Mouse (Mus musculus): ENCODE measurements around the gene Gm45337. TPM values are rescaled to one million over a fixed set of nuclear protein-coding genes. Genes with fewer than 3 reads are reported as not detected.
"Not testable (repeated sequence)": the region's sequence is repeated elsewhere in the genome, so short reads cannot be mapped to it uniquely, and the experiment has no call there.

Gm45337 gene
- not detected in 2 replicates for polyA plus RNA-seq (2012; rRNA removed)

DNA sequence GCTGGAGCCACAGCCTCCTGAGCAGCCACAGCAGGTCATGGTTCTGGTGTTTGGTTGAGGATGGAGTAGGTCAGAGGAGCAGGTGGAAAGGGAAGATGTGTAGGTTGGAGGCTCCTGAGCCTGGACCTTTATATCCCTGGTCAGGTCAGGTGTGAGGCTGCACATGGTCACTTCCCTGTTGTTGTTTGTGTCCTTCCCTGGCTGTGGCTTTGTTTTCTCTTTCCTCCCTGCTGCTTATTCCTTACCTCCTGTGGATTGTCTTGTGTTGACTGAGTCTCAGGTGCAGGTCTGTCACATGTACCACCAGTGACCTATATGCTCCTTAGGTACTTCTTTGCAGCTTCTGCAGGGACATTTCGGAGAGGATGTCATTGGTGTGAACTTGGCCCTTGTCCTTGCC lies at the start of gene Gm45337:
TSS of gene Gm45337 (minus strand) at position 101 of the 400 bp plus-strand sequence.
- DNase-seq (ENCODE audit: low spot score): no peak

DNA sequence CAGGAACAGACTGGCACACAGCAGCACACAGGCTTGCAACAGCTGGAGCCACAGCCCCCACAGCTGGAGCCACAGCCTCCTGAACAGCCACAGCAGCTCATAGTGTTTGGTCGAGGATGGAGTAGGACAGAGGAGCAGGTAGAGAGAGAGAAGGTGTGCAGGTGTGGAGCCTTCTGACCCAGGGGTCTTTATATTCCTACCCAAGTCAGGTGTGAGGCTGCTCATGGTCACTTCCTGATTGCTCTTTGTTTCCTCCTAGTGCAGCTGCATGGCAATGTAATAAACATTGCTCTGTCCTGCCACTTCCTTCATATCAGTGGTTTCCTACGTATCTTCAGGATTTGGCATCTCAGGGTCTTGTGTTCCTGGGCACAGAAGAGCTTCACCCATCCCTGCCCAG lies 45.9 kb upstream of the Gm45337 start, which contains the start of gene Gm10153:
TSS of gene Gm10153 (minus strand) at position 101 of the 400 bp plus-strand sequence.
- no peak for DNase-seq (ENCODE audit: low spot score)

DNA sequence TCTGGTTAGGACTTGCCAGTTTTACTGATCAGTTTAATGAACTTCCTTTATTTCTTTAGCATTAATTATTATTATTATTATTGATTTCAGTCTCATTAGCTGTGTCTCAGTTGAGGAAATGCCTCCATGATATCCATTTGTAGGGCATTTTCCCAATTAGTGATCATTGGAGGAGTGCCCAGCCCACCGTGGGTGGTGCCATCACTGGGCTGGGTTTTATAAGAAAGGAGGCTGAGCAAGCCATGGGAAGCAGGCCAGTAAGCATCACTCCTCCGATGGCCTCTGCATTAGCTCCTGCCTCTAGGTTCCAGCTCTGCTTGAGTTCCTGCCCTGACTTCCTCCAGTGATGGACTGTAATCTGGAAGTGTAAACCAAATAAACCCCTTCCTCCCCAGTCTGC lies 43.7 kb upstream of the Gm45337 start:
- DNase-seq (ENCODE audit: low spot score): no peak

DNA sequence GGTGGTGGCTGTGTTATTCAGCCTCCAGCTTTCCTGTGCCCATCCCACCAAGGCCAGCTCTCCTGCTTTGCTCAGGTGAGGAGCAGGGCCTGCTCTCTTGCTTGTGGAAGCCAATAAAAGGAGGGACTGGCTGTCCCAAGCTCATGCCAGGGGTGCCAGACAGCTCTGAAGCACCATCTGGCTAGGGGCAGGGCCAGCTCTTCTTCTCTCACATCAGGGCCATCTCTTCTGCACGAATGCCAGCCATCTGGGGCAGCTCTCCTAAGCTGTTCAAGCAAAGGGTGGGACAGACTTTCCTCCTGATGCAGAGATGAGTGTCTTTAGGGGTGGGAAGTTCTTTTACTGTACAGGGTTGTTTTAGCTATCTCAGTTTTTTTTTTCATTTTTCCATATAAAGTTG lies 36.6 kb upstream of the Gm45337 start:
- DNase-seq (ENCODE audit: low spot score): no peak

DNA sequence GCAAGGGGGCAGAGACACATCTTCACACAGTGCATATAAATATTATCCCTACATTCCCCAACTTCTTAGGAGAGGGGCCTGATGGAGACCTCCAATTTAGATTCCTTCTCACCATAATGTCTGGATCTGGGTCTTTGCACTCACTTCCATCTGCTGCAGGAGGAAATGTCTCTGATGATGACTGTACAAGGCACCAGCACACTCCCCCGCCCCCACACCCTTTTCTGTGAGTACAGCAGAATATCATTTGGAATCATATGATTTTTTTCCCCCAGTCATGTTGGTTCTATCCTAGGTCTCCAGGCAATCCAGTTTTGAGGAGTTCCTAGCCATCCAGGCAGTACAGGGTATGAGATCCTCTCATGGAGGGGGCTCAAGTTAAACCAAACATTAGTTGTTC lies 34.3 kb upstream of the Gm45337 start:
- no peak for DNase-seq (ENCODE audit: low spot score)

DNA sequence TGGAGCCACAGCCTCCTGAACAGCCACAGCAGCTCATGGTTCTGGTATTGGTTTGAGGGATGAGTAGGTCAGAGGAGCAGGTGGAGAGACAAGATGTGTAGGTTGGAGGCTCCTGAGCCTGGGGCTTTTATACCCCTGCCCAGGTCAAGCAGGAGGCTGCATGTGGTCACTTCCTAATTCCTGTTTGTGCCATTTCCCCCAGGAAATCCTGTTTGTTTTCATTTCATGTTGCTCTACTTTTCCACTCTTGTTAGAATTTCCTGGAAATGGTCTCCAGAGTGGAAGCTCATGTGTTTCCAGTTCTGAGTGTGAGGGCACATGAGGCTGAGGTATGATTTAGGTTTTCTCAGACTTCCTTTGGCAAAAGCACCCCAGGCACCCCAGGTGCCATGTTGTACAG lies 31.5 kb upstream of the Gm45337 start, which contains the start of gene Krtap5-2:
TSS of gene Krtap5-2 (minus strand) at position 101 of the 400 bp plus-strand sequence.
- not testable (repeated sequence) for DNase-seq (ENCODE audit: low spot score)

DNA sequence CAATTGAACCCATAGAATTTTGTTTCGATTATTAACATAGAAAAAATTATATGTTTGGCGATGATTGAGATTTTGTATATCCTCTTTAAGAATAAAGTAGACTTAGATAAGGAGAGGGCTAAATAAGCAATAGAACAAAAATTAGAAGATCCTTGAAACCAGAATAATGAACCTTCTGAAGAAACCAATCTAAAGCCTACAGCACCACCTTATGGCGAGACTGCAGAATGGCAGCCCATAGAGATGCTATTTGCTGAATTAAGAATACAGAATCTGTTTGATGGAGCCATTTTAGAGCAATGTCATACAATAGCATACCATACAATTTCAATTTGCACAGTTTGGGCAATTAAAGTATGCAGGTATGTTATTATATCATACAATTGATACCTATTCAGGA lies 25.4 kb upstream of the Gm45337 start:
- DNase-seq (ENCODE audit: low spot score): no peak

DNA sequence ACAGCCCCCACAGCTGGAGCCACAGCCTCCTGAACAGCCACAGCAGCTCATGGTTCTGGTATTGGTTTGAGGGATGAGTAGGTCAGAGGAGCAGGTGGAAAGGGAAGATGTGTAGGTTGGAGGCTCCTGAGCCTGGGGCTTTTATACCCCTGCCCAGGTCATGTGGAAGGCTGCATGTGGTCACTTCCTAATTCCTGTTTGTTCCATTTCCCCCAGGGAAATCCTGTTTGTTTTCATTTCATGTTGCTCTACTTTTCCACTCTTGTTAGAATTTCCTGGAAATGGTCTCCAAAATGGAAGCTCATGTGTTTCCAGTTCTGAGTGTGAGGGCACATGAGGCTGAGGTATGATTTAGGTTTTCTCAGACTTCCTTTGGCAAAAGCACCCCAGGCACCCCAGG lies 21.2 kb upstream of the Gm45337 start, which contains the start of gene Gm4553:
TSS of gene Gm4553 (minus strand) at position 101 of the 400 bp plus-strand sequence.
- not testable (repeated sequence) for DNase-seq (ENCODE audit: low spot score)

DNA sequence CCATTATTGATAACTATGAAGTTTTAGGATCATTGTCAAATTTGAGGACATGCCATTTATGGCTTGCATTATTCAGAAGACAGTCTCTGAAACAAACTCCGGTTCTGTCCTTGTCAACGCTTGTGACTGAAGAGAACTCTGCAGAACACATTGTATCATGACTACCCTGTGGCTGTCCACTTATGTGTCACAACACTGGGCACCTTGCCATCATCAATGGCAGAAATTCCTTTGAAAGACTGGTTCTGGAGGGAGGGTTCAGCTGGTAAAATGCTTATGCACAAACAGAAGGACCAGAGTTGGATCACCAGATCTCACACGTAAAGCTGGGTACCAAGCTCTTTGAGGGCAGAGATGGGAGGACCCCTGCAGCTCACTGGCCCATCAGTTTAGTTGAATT lies 15.0 kb upstream of the Gm45337 start:
- no peak for DNase-seq (ENCODE audit: low spot score)

DNA sequence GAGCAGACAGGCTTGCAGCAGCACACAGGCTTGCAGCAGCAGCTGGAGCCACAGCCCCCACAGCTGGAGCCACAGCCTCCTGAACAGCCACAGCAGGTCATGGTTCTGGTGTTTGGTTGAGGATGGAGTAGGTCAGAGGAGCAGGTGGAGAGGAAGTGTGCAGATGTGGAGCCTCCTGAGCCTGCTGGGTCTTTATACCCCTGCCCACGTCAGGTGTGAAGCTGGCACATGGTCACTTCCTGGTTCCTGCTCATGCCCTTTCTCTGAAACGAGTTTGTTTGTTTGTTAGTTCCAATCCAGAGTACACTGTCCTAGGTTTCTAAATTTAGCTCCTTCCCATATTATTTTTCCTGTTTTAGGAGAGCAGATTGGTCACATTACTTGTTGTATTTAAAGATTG lies 12.6 kb upstream of the Gm45337 start, which contains the start of gene Gm29735:
TSS of gene Gm29735 (minus strand) at position 101 of the 400 bp plus-strand sequence.
- not testable (repeated sequence) for DNase-seq (ENCODE audit: low spot score)

DNA sequence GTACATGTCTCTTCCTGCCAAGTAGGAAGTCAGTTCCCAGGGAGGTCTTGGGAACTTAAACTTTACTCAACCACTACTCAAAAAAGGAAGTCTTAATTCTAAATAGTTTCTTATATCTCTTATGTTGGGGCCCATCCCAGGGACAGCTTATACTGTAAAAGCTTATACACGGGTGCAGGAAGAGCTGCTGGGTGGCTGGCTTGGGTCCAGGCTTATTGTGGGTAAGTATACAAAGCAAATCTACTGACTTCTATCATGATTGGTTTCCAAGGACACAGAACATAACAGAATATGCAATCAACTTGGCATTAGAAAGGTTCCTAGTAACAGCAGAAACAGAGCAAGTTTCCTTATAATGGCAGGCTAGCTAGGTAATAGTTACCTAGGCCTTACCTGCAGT lies 10.9 kb upstream of the Gm45337 start:
- DNase-seq (ENCODE audit: low spot score): no peak

DNA sequence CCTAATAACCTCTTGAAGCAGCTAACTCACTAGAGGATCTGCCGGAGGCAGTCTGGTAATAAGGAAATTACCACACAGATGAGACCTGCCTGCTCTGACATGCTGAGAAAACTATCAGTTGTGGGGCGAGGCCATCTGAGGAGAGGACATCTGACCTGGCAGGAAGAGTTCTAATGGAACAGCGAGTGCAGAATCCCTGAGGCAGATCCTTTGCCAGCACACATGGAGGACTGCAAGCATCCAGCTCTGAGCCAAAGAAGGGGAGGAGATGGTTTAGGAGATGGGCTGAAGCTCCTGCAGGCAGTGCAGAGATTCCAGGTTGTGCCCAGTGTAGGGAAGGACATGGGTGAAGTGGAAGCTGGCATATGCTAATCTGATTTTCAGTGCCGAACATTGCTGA lies 7.8 kb upstream of the Gm45337 start:
- no peak for DNase-seq (ENCODE audit: low spot score)

DNA sequence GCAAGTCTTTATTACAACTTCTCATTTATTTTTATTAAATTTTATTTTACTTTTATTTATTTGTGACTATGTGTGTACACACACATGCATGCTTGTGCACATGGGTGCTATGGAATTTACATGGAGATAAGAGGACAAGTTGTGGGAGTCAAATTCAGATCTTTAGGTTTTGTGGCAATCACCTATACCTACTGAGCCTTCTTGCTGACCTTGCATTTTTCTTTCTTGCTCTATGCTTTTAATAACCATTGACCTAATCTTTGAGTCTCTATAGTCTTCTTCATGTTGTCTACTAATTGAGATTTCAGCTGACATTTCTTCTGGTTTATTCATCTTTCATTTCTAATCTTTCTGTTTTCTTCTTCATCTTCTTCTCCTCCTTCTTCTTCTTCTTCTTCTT lies 4.2 kb upstream of the Gm45337 start:
- no peak for DNase-seq (ENCODE audit: low spot score)

DNA sequence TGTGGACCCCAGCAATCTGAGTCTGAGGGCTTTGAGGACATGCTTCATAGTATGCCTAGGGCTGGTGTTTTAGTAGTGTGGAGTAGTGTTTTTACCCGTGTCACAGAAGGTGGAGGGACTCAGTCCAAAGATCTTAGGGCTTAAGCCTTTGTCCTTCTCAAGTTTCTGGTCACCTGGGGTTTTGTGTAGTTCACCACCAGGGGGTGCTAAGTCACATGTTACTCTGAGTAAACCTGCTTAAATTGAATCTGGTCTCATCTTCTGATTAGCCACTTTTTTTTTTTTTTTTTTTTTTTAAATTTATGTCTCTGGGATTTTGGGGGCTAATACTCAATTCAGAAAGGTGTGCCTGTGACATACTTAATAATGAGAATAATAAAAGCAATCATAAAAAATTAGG lies 1.6 kb upstream of the Gm45337 start:
- DNase-seq (ENCODE audit: low spot score): no peak

DNA sequence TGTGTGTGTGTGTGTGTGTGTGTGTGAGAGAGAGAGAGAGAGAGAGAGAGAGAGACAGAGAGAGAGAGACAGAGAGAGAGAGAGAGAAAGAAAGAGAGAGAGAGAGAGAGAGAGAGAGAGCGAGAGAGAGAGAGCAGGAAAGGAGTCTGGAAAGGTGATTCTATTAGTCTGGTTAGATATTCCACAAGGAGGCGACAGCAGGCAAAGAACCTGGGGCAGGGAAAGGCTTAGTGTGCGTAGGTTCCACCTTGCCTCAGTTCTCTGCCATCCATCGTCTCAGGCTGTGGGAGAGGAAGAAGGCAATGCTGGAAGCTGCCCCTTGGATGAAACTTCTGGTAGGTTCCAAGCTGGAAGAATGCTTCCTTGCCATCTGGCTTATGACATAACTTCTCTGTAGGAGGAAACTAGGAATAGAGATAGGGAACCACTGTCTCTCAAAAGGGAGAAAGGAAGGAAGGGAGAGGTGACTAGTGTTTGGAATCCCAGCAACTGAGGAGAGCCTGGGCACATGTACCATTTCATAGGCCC lies 1.1 kb upstream of the Gm45337 start:
- no peak for DNase-seq (ENCODE audit: low spot score)

DNA sequence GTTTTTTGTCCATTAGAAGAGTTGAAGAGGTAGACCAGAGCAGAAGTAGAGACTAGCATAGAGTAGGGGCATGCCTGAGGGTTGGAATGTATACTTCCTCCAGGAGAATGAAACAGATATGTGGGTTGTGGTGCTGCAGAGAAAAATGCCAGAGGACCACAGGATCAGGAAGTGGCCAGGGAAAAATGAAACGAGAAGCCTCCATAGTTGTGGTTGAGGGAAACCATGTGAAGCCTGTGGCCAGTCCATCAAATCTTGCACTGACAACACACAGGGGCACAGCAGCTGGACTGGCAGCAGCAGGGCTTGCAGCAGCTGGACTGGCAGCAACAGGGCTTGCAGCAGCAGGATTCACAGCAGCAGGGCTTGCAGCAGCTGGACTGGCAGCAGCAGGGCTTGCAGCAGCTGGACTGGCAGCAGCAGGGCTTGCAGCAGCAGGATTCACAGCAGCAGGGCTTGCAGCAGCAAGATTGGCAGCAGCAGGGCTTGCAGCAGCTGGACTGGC lies 849 bp downstream of the Gm45337 start:
- not testable (repeated sequence) for DNase-seq (ENCODE audit: low spot score)

DNA sequence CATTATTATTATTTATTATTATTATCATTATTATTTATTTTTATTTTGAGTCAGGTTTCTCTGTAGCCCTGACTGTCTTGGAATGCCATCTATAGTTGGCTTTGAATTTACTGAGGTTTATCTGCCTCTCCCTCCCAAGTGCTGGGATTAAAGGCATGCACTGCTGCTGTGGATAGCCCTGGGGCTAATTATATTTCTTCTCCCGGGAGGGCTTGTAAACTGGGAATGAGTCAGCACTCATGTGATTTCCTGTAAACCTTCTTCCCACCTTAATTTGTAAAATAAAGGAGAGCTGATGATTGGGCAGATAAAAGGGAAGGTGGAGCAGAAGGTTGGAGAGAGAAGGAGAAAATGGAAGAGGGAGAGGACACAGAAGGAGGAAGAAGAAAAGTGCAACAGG lies 3.7 kb downstream of the Gm45337 start:
- DNase-seq (ENCODE audit: low spot score): no peak

DNA sequence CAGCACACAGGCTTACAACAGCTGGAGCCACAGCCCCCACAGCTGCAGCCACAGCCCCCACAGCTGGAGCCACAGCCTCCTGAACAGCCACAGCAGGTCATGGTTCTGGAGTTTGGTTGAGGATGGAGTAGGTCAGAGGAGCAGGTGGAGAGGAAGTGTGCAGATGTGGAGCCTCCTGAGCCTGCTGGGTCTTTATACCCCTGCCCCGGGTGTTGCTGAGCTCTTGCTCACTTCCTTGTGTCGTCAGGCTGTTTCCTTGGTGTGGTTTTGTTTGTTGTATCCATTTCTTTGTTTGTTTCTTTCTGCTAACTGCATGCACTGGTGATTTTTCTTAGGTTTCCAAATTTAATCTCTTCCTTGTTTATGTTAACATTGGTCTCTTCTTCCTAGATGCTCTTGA lies 8.5 kb downstream of the Gm45337 start, which contains the start of gene Gm39115:
TSS of gene Gm39115 (minus strand) at position 101 of the 400 bp plus-strand sequence.
- not testable (repeated sequence) for DNase-seq (ENCODE audit: low spot score)

DNA sequence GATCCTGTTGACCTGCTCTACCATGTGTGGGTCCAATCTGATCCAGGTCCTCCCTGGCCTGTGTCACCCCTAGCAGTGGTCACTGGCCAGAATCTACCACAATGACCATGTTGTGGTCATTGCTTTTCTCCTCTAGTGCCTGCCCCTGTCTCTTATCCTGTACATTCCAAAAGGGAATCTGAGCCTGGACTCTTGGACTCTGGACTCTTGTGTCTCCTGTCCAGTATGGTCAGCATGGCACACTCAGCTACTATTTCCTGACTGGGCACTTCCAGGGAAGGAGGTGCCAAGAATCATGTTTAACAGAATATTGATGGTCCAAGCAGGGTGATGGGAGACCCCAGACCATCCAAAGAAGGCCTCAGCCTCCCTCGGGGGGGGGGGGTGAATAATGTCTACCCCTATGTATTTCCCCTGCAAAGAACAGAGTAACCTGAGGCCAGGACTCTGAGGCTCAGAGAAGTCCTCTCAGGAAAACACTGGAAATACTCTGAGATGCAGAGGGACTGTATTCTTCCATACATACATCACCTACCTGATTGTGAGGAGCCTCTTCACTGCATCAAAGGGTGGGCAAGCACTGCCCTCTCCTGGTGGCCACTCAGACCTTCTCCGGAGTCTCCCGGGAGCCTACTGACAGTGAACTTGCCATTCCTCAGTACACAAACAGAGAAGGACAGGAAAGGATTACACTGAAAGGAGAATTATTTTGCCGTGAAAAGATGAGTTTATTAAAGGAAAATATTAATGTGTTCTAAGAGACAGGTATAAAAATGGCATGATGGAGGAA lies 10.0 kb downstream of the Gm45337 start:
- DNase-seq (ENCODE audit: low spot score): no peak

DNA sequence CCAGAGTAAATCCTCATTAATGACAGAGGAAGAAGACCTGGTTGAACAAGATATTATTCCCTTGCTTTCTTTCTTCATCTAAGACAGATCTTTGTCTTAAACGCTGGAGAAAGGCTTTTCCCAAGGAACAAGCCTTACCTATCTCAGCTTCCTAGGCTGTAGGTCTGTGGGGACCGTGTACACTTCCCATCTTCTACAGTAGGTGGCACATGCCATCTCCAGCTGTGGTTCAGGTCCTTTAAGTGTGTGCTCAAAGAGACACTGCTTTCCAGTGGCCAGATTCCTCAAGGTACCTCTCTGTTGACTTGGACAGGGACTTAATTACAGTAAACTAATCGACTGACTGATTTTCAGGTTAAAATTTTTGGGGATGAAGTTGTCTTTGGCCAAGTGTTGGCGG lies 15.6 kb downstream of the Gm45337 start:
- no peak for DNase-seq (ENCODE audit: low spot score)

DNA sequence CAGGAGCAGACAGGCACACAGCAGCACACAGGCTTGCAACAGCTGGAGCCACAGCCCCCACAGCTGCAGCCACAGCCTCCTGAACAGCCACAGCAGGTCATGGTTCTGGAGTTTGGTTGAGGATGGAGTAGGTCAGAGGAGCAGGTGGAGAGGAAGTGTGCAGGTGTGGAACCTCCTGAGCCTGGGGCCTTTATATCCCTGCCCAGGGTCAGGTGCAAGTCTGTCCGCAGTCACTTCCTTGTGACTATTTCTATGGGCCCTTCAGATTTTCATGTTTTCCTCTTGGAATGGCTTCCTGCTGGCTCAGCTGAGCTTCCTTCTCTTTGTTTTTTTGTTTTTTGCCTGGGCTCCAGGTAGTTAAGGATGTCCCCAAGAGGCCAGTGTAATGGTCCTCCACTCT lies 23.8 kb downstream of the Gm45337 start, which contains the start of gene Gm45618:
TSS of gene Gm45618 (minus strand) at position 101 of the 400 bp plus-strand sequence.
- not testable (repeated sequence) for DNase-seq (ENCODE audit: low spot score)

DNA sequence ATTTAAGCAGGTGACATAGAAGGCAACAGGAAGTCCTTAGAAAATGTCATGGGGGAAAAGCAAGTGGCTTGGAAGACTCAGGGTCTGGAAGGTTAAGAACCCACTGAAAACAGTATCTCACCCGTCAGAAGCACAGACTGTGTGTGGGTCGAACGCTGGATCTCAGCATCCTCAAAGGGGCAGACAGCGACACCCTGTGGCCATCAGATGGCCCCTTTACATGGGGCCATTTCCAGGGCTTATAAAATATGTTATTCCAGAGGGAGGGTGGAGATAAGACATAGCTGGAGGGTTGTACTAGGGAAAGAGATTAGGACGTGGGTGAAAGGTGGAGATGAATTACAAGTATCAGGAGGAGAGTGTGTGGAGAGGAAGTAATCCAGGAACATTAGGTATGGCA lies 24.8 kb downstream of the Gm45337 start:
- DNase-seq (ENCODE audit: low spot score): no peak

DNA sequence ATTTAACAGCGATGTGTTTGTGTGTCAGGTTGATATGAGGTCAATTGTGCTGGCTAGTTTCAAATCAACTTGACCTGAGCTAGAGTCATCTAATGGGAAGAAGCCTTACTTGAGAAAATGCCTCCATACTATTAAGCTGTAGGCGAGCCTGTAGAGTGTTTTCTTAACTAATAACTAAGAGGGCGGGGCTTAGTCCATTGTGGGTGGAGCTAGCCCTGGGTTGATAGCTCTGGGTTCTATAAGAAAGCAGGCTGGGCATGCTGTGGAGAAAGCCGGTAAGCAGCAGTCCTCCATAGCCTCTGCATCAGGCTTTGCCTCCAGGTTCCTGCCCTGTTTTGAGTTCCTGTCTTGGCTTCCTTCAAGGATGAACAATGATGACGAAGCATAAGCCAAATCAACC lies 39.7 kb downstream of the Gm45337 start:
- no peak for DNase-seq (ENCODE audit: low spot score)
